Mouse (Mus musculus): ENCODE data around the gene Fezf2.

GRCm38 (mm10) chr14:12377883-12378282 is 29.9 kb upstream of the Fezf2 start:
- TF ChIP-seq CTCF (IDR thresholded peaks at IDR 0.05; ENCODE audit: borderline replicate concordance, insufficient read depth, low read depth, low read length): no peak
- TF ChIP-seq POLR2A (IDR thresholded peaks at IDR 0.05; ENCODE audit: borderline replicate concordance, insufficient read depth, low read length): no peak

All from cerebellum, adult 2 months (tissue).